Mouse (Mus musculus): ENCODE data around the gene Srprb. TPM values are rescaled to one million over a fixed set of nuclear protein-coding genes. Genes with fewer than 3 reads are reported as not detected.
A peak's percentile ranks its signal among the peaks of the same experiment; 100 is the strongest.
"Not testable (repeated sequence)": the region's sequence is repeated elsewhere in the genome, so short reads cannot be mapped to it uniquely, and the experiment has no call there.

Gene Srprb
- total and polyA plus RNA-seq, 2 experiments from 2014 or later = 40.1 to 43.3 TPM

DNA sequence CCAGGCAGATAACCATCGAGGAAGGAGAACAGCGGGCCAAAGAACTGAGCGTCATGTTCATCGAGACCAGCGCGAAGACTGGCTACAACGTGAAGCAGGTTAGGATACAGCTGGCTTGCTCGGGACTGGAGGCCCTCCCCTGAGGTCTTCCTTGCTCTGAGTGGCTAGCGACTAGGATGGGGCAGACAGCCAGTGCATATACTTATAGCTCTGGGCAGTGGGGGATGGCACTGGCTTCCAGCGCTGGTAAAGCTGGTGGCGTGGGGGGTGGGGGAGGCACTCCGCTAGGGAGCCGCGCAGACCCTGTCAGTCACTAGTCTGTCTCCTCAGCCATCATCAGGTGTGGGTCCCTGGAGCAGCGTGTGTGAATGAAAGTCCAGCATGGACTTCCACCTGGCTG is 38.1 kb downstream of the Srprb start:
- WGBS = 79% methylated on average over 15 of the region's 15 CpGs
- DNase-seq = no peak
- H3K36me3 ChIP-seq (ENCODE audit: insufficient read depth) = peaks cover 82% of the 10 kb centered on the region

DNA sequence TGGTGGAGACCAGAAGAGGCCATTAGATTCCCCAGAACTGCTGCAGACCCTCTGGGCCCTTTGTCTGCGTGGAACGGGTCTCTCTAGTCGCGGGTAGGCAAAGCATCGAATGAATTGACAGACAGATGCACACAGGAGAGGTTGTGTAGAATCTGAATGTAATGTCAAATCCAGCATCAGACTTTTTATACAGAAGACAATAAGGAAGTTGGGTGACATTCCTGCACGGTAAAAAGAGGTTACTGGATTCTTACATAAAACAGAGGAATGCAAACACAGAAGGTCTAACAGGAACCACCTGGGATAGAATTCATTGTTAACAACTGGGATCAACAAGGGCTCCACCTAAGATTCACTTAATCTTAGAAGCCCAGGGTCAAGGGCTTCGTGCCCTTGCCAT is 46.8 kb downstream of the Srprb start:
- H3K9ac ChIP-seq; H3K4me1 ChIP-seq (ENCODE audit: insufficient read depth); H3K4me2 ChIP-seq (ENCODE audit: low read depth); ATAC-seq; H3K4me3 ChIP-seq (ENCODE audit: low read depth, low read length); H3K9me3 ChIP-seq (ENCODE audit: low read length); H3K27ac ChIP-seq (ENCODE audit: low read depth, low read length); H3K27me3 ChIP-seq (ENCODE audit: insufficient read depth, low read length); DNase-seq: not testable (repeated sequence)
- WGBS = 81% methylated on average over 7 of the region's 7 CpGs
- H3K36me3 ChIP-seq (ENCODE audit: insufficient read depth) = peaks cover 29% of the 10 kb centered on the region

More for the DNA sequence above, 38.1 kb downstream of the Srprb start:
- H3K27me3 ChIP-seq (ENCODE audit: insufficient read depth, low read length) = no peaks in the 10 kb centered on the region
- no peak for ATAC-seq
- no peak for TF ChIP-seq CTCF (IDR thresholded peaks at IDR 0.05; ENCODE audit: low read depth)
- no peak overlapping the region for H3K27ac ChIP-seq (ENCODE audit: low read depth, low read length)
- no peak overlapping the region for H3K9ac ChIP-seq
- no peaks in the 10 kb centered on the region for H3K4me1 ChIP-seq (ENCODE audit: insufficient read depth)
- no peak overlapping the region for H3K4me3 ChIP-seq (ENCODE audit: low read depth, low read length)
- no peak overlapping the region for H3K4me2 ChIP-seq (ENCODE audit: low read depth)
- H3K9me3 ChIP-seq (ENCODE audit: low read length) = no peaks in the 10 kb centered on the region

DNA sequence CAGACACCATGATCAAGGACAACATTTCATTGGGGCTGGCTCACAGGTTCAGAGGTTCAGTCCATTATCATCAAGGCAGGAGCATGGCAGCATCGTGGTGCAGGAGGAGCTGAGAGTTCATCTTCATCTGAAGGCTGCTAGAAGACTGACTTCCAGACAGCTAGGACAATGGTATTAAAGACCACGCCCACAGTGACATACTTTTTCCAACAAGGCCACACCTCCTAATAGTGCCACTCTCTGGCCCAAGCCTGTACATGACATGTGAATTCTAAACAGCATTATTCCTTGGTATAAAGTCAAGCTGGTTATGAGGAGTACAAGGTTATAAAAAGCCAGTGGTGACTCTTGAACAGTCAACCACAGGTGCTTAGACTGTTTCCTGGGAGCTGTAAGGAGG is 47.4 kb downstream of the Srprb start:
- DNase-seq (no peak), ATAC-seq (no peak)
- Histone ChIP-seq H3K36me3 (ENCODE audit: insufficient read depth) (peaks cover 24% of the 10 kb centered on the region), H3K27me3 (ENCODE audit: insufficient read depth, low read length) (no peaks in the 10 kb centered on the region), H3K9ac (no peak overlapping the region), H3K4me2 (ENCODE audit: low read depth) (no peak overlapping the region), H3K27ac (ENCODE audit: low read depth, low read length) (no peak overlapping the region), H3K4me3 (ENCODE audit: low read depth, low read length) (no peak overlapping the region), H3K4me1 (ENCODE audit: insufficient read depth) (no peaks in the 10 kb centered on the region), H3K9me3 (ENCODE audit: low read length) (no peaks in the 10 kb centered on the region)
- TF ChIP-seq CTCF (IDR thresholded peaks at IDR 0.05; ENCODE audit: low read depth) = no peak
- 94% methylated on average over 2 of the region's 2 CpGs for WGBS

DNA sequence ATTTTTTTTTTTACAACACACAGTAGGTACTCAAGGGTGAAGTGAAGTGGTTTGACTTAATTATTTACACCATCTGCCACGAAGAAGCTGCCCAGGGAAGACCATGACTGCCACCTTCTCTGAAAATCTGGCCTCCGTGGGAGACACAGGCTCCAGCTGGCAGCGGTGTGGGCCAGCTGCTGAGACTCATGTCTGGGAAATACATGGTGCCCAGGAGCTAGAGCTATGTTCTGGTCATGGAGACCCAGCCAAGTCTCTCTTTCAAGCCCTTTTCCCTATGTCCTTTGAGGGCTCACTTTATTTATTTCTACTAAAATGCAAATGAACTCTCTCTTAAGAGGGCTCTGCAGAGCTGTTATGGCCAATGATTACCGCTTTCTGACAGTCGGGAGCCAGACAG is 48.7 kb downstream of the Srprb start:
- H3K27me3 ChIP-seq (ENCODE audit: insufficient read depth, low read length) = no peaks in the 10 kb centered on the region
- no peak overlapping the region for H3K4me3 ChIP-seq (ENCODE audit: low read depth, low read length)
- no peak overlapping the region for H3K4me2 ChIP-seq (ENCODE audit: low read depth)
- no peak overlapping the region for H3K27ac ChIP-seq (ENCODE audit: low read depth, low read length)
- H3K9me3 ChIP-seq (ENCODE audit: low read length) = no peaks in the 10 kb centered on the region
- ATAC-seq (peak; percentile 68), DNase-seq (peak; percentile 60)
- 41% methylated on average over 5 of the region's 5 CpGs for WGBS
- H3K4me1 ChIP-seq (ENCODE audit: insufficient read depth) = no peaks in the 10 kb centered on the region
- H3K36me3 ChIP-seq (ENCODE audit: insufficient read depth) = peaks cover 21% of the 10 kb centered on the region
- TF ChIP-seq CTCF (IDR thresholded peaks at IDR 0.05; ENCODE audit: low read depth) = no peak
- H3K9ac ChIP-seq = no peak overlapping the region

DNA sequence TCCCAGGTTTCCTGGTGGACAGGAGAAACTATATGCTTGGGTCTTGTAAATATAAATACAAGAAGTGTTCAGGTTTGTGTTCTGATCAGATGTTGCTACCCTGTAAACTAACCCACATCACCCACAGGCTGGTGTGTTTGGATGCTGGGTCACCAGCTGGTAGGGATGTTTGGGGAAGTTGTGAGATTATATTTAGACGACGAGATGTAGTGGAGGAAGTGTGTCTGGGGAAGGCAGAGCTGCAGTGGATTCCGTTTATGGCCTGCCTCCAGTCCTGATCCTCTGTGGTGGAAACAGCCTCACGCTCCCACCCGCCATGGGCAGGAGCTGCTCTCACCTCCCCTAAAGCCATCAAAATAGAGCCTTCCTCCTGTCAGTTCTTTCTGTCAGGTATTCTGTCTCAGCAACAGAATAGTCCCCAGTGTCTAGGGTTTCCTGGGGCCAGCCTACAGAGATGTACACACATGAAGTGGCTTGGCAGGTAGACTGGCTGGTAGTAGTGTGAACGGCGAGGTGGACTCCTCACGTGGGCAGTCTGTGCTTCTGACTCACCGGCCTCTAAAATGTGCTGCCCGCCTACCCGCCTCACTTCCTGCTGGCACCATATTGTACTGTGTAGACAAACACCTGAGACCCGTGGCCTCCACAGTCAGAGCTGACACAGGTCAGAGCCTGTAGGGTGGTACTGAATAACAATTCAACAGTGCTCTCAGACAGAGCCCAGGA is 52.7 kb downstream of the Srprb start:
- Histone ChIP-seq H3K4me1 (ENCODE audit: insufficient read depth) (peaks cover 9% of the 10 kb centered on the region), H3K4me2 (ENCODE audit: low read depth) (no peak overlapping the region), H3K9me3 (ENCODE audit: low read length) (no peaks in the 10 kb centered on the region), H3K27ac (ENCODE audit: low read depth, low read length) (no peak overlapping the region), H3K36me3 (ENCODE audit: insufficient read depth) (peaks cover 11% of the 10 kb centered on the region), H3K27me3 (ENCODE audit: insufficient read depth, low read length) (no peaks in the 10 kb centered on the region), H3K9ac (no peak overlapping the region), H3K4me3 (ENCODE audit: low read depth, low read length) (no peak overlapping the region)
- WGBS = 84% methylated on average over 12 of the region's 12 CpGs
- DNase-seq (no peak), ATAC-seq (no peak)
- TF ChIP-seq CTCF (IDR thresholded peaks at IDR 0.05; ENCODE audit: low read depth) = no peak

DNA sequence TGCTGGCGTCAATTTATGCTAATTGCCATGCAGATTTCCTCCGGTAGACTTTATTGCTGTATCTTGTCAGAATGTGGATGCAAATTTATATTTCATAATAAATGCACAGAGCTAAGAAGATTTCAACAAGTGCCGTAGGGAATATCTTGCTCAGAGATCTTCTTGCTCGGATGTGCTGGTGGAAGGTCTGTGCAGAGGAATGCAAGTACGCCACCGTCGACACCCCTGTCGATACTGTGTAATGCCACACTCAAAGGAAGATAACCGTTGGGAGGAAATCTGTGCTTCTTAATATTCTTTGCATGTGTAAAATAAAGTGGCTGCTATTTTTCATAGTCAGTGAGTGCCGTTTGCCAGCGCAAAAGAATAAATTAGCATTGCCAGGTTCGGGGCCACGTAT is 54.8 kb downstream of the Srprb start:
- Histone ChIP-seq H3K4me2 (ENCODE audit: low read depth) (peak overlapping the region; percentile 30), H3K4me3 (ENCODE audit: low read depth, low read length) (no peak overlapping the region), H3K36me3 (ENCODE audit: insufficient read depth) (peaks cover 13% of the 10 kb centered on the region), H3K9ac (0 out of 2 replicates have a peak overlapping the region, but pooled peaks have one; percentile 15), H3K27ac (ENCODE audit: low read depth, low read length) (peak overlapping the region; percentile 31; the same call in 1 of the 2 replicates), H3K27me3 (ENCODE audit: insufficient read depth, low read length) (no peaks in the 10 kb centered on the region), H3K9me3 (ENCODE audit: low read length) (no peaks in the 10 kb centered on the region), H3K4me1 (ENCODE audit: insufficient read depth) (peaks cover 9% of the 10 kb centered on the region)
- DNase-seq = peak; percentile 69
- ATAC-seq = peak; percentile 79
- 16% methylated on average over 13 of the region's 13 CpGs for WGBS
- peak; percentile 23; the same call in 1 of the 2 replicates for TF ChIP-seq CTCF (IDR thresholded peaks at IDR 0.05; ENCODE audit: low read depth)

DNA sequence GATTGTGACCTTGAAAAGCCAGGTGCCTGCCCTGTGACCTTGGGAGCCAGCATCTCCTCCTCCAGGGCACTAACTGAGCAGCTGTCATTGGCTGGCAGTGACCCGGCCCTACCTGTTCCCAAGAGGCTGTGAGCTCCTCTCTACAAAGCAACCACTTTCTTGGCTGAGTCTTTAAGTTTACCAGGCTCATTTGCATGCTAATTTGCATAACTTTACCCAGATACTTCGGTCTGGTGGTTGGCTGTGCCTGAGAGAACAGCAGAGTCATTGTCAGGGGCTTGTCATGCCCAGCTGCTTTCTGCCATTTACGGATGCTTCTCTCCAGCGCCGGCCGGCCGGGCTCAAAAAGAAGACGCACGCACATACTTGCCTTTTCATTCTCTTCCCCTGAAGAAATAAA is 55.2 kb downstream of the Srprb start:
- no peaks in the 10 kb centered on the region for H3K27me3 ChIP-seq (ENCODE audit: insufficient read depth, low read length)
- no peak overlapping the region for H3K4me3 ChIP-seq (ENCODE audit: low read depth, low read length)
- DNase-seq = no peak

More for the DNA sequence above, 55.2 kb downstream of the Srprb start:
- 11% methylated on average over 9 of the region's 9 CpGs for WGBS
- 0 out of 2 replicates have a peak overlapping the region, but pooled peaks have one; percentile 15 for H3K9ac ChIP-seq
- ATAC-seq = peak; percentile 85
- TF ChIP-seq CTCF (IDR thresholded peaks at IDR 0.05; ENCODE audit: low read depth) = no peak
- H3K4me2 ChIP-seq (ENCODE audit: low read depth) = peak overlapping the region; percentile 30
- H3K9me3 ChIP-seq (ENCODE audit: low read length) = no peaks in the 10 kb centered on the region
- H3K4me1 ChIP-seq (ENCODE audit: insufficient read depth) = peaks cover 9% of the 10 kb centered on the region
- H3K27ac ChIP-seq (ENCODE audit: low read depth, low read length) = peak overlapping the region; percentile 66
- H3K36me3 ChIP-seq (ENCODE audit: insufficient read depth) = peaks cover 13% of the 10 kb centered on the region
